Mouse (Mus musculus): ENCODE results near the gene Pf4.

Pf4 gene

GRCm38 (mm10) chr5:90785659-90786588, 13.7 kb downstream of the Pf4 start, which contains the start of gene Cxcl3:
Gene Cxcl3, plus strand, starts transcription at chr5:90786103.
- in situ Hi-C loops (cut with MboI, MseI) = loop anchor here in 1 of 2 experiments (5.0 kb wide), 1 partner anchor 129 kb away; no protein-coding TSS in a partner anchor

GRCm38 (mm10) chr5:90788114-90788513, 15.9 kb downstream of the Pf4 start:
- in situ Hi-C loops (cut with MboI, MseI) = loop anchor here in 1 of 2 experiments (5.0 kb wide), 1 partner anchor 131 kb away; no protein-coding TSS in a partner anchor

GRCm38 (mm10) chr5:90789306-90790073, 17.3 kb downstream of the Pf4 start:
- in situ Hi-C loops (cut with MboI, MseI) = loop anchor here in 1 of 2 experiments (5.0 kb wide), 1 partner anchor 132 kb away; no protein-coding TSS in a partner anchor

GRCm38 (mm10) chr5:90790074-90790502, 17.9 kb downstream of the Pf4 start:
- in situ Hi-C loops (cut with MboI, MseI) = no loop called here

GRCm38 (mm10) chr5:90794195-90794625, 22.0 kb downstream of the Pf4 start, which contains the start of gene Cxcl15:
Gene Cxcl15, plus strand, starts transcription at chr5:90794534.
- in situ Hi-C loops (cut with MboI, MseI) = no loop called here

- in situ Hi-C loops (cut with MboI, MseI) = loop anchor here in 1 of 2 experiments (5.0 kb wide), 1 partner anchor 102 kb away; no protein-coding TSS in a partner anchor
These were observed 23.2 kb downstream of the Pf4 start for GRCm38 (mm10) chr5:90795392-90795791.

GRCm38 (mm10) chr5:90804574-90804973, 32.3 kb downstream of the Pf4 start:
- in situ Hi-C loops (cut with MboI, MseI) = loop anchor here in 1 of 2 experiments (5.0 kb wide), 1 partner anchor 38 kb away; no protein-coding TSS in a partner anchor

GRCm38 (mm10) chr5:90806050-90806449, 33.8 kb downstream of the Pf4 start:
- in situ Hi-C loops (cut with MboI, MseI) = no loop called here

- in situ Hi-C loops (cut with MboI, MseI) = no loop called here
These were observed 35.1 kb downstream of the Pf4 start for GRCm38 (mm10) chr5:90807176-90807950.

GRCm38 (mm10) chr5:90819756-90820155, 47.5 kb downstream of the Pf4 start:
- in situ Hi-C loops (cut with MboI, MseI) = no loop called here
